Mouse (Mus musculus): ENCODE measurements around the gene Trpm1. TPM values are rescaled to one million over a fixed set of nuclear protein-coding genes. Genes with fewer than 3 reads are reported as not detected.

Trpm1 gene
- polyA plus RNA-seq, 1 experiment from 2014 or later: not detected

GRCm38 (mm10) chr7:64237747-64238146, 84.1 kb downstream of the Trpm1 start:
- no peaks in the 10 kb centered on the region for H3K9me3 ChIP-seq (replicated peaks)
- WGBS: 85% methylated on average over 8 of the region's 8 CpGs
- H3K27ac ChIP-seq (ENCODE audit: poor library complexity, severe bottlenecking): no peak overlapping the region
- no peaks in the 10 kb centered on the region for H3K4me1 ChIP-seq (replicated peaks)
- H3K4me3 ChIP-seq: no peak overlapping the region
- no peak overlapping the region for H3K9ac ChIP-seq
- H3K27me3 ChIP-seq (replicated peaks): no peaks in the 10 kb centered on the region
- no peak for ATAC-seq (ENCODE audit: insufficient number of reproducible peaks, low FRiP score)
- H3K4me2 ChIP-seq: no peak overlapping the region
- H3K36me3 ChIP-seq: no peaks in the 10 kb centered on the region

DNA sequence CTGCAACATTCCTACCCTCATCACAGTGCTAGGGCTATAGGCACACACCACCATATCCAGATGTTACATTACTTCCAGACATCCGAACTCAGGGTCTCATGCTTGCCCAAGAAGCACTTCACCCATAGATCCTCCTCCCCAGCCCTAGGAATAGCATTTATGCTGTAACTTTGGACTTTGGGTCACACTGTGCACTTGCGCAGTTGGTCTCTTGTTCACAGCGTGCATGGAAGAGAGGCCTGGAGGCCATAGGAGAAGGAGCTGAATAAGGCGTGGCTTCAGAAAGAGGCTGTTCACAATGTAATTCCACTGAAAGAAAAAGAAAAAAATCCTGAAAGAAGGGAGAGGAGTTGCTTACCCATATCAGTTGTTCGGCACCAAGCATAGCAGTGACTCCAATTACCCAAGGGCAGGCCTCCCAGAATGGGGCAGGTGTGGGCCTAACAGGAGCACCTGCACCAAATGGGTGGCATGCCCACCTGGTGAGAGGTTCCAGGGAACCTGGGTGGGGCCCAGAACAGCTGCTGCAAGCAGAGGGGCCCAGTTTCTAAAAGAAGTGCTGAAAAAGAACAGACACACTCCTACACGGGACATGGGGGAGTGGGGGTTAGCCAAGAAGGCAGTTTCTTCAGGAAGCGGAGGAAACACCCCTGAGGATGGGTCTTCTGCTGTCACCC, 84.9 kb downstream of the Trpm1 start:
- Histone ChIP-seq H3K27me3 (replicated peaks) (no peaks in the 10 kb centered on the region), H3K4me3 (no peak overlapping the region), H3K4me2 (no peak overlapping the region), H3K9ac (no peak overlapping the region), H3K36me3 (no peaks in the 10 kb centered on the region), H3K27ac (ENCODE audit: poor library complexity, severe bottlenecking) (no peak overlapping the region), H3K4me1 (replicated peaks) (no peaks in the 10 kb centered on the region), H3K9me3 (replicated peaks) (no peaks in the 10 kb centered on the region)
- WGBS: 81% methylated on average over 7 of the region's 7 CpGs
- ATAC-seq (ENCODE audit: insufficient number of reproducible peaks, low FRiP score): no peak

DNA sequence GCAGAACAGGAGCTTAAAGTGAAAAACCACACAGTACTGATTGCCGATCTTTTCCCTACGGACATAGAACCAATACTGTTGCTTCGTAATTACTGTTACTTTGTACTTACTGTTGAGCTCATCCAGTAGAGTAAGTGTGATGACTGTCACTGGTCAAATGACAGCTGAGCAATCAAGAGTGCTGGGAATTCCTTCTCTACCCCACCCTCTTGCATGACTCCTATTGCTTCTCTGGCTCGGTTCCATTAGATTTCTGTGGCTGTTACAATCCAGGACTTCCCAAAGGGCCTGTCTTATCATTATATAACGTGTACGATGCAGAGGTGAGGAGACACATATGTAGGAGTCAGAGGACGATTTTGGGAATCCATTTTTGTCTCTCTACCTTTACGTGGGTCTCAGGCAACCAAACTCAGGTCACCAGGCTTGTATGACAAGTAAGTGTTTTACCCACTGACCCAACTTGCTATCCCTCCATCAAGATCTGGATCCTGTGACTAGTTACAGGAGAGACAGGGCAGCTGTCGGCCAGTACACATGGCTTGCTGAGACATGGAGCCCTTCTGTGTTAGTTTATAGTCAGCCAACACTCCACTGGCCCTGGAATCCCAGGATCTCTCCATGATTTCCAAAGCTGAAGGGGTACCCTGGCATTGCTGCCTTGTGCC, 85.6 kb downstream of the Trpm1 start:
- no peak for ATAC-seq (ENCODE audit: insufficient number of reproducible peaks, low FRiP score)
- H3K4me3 ChIP-seq: no peak overlapping the region
- no peaks in the 10 kb centered on the region for H3K27me3 ChIP-seq (replicated peaks)
- no peaks in the 10 kb centered on the region for H3K36me3 ChIP-seq
- H3K4me2 ChIP-seq: no peak overlapping the region
- H3K9me3 ChIP-seq (replicated peaks): no peaks in the 10 kb centered on the region
- no peak overlapping the region for H3K27ac ChIP-seq (ENCODE audit: poor library complexity, severe bottlenecking)
- no peak overlapping the region for H3K9ac ChIP-seq
- WGBS: 72% methylated on average over 9 of the region's 9 CpGs
- H3K4me1 ChIP-seq (replicated peaks): no peaks in the 10 kb centered on the region

- WGBS: 72% methylated on average over 4 of the region's 4 CpGs
Observed at GRCm38 (mm10) chr7:64239806-64240315, 86.2 kb downstream of the Trpm1 start.

DNA sequence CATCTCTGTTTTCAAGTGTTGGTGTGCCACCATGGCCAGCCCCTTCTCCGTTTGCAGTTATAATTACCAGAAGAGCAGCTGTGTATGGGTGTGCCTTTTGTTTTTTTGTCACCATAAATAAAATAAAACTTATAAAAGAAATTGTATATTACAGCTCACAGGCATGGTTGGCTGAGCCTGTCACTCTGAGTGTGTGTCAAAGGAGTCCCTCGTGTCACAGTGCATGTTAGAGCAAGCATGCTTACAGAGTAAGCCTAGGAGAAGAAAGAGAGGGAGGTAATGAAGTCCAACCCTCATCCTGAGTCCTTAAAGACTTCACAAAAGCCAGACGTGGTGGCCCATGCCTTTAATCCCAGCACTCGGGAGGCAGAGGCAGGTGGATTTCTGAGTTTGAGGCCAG, 88.8 kb downstream of the Trpm1 start:
- no peaks in the 10 kb centered on the region for H3K9me3 ChIP-seq (replicated peaks)
- no peak for ATAC-seq (ENCODE audit: insufficient number of reproducible peaks, low FRiP score)
- H3K27me3 ChIP-seq (replicated peaks): no peaks in the 10 kb centered on the region
- H3K36me3 ChIP-seq: no peaks in the 10 kb centered on the region
- H3K9ac ChIP-seq: no peak overlapping the region
- no peak overlapping the region for H3K4me2 ChIP-seq
- 78% methylated on average over 4 of the region's 4 CpGs for WGBS
- no peak overlapping the region for H3K27ac ChIP-seq (ENCODE audit: poor library complexity, severe bottlenecking)
- no peak overlapping the region for H3K4me3 ChIP-seq
- H3K4me1 ChIP-seq (replicated peaks): no peaks in the 10 kb centered on the region

More at GRCm38 (mm10) chr7:64239806-64240315, 86.2 kb downstream of the Trpm1 start:
- H3K4me2 ChIP-seq: no peak overlapping the region
- no peak overlapping the region for H3K4me3 ChIP-seq
- H3K4me1 ChIP-seq (replicated peaks): no peaks in the 10 kb centered on the region
- H3K27ac ChIP-seq (ENCODE audit: poor library complexity, severe bottlenecking): no peak overlapping the region
- no peak overlapping the region for H3K9ac ChIP-seq
- H3K36me3 ChIP-seq: no peaks in the 10 kb centered on the region
- ATAC-seq (ENCODE audit: insufficient number of reproducible peaks, low FRiP score): no peak
- no peaks in the 10 kb centered on the region for H3K27me3 ChIP-seq (replicated peaks)
- H3K9me3 ChIP-seq (replicated peaks): no peaks in the 10 kb centered on the region

- Histone ChIP-seq H3K4me1 (replicated peaks) (peaks cover 2% of the 10 kb centered on the region; the same call in 1 of the 2 replicates), H3K27me3 (replicated peaks) (no peaks in the 10 kb centered on the region), H3K27ac (ENCODE audit: poor library complexity, severe bottlenecking) (no peak overlapping the region), H3K4me3 (no peak overlapping the region), H3K4me2 (no peak overlapping the region), H3K9me3 (replicated peaks) (no peaks in the 10 kb centered on the region), H3K9ac (no peak overlapping the region), H3K36me3 (no peaks in the 10 kb centered on the region)
- ATAC-seq (ENCODE audit: insufficient number of reproducible peaks, low FRiP score): no peak
- 84% methylated on average over 6 of the region's 6 CpGs for WGBS
Observed at GRCm38 (mm10) chr7:64244371-64244770, 90.7 kb downstream of the Trpm1 start.

DNA sequence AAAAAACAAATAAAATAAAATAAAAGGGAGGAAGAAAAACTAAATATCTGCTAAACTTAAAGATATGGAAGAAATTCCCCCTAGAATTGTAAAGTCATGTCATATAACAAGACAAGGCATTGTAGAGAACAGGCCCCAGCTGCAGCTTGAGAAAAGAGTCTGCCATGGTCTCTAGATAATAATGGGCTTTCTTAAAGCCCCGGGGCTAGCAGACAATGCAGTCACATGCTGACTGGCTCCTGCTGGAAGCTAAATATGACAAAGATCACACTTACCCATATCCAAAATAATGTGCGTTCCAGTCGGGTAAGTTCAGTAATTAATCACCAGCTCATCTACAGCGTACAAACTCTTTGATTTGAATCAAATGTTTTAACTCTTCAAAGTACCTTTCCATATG, 93.1 kb downstream of the Trpm1 start:
- no peak for ATAC-seq (ENCODE audit: insufficient number of reproducible peaks, low FRiP score)
- Histone ChIP-seq H3K4me3 (no peak overlapping the region), H3K27me3 (replicated peaks) (no peaks in the 10 kb centered on the region), H3K4me2 (no peak overlapping the region), H3K36me3 (no peaks in the 10 kb centered on the region), H3K9me3 (replicated peaks) (no peaks in the 10 kb centered on the region), H3K27ac (ENCODE audit: poor library complexity, severe bottlenecking) (no peak overlapping the region), H3K9ac (no peak overlapping the region), H3K4me1 (replicated peaks) (peaks cover 8% of the 10 kb centered on the region; the same call in 1 of the 2 replicates)
- WGBS: 84% methylated on average over 4 of the region's 4 CpGs

DNA sequence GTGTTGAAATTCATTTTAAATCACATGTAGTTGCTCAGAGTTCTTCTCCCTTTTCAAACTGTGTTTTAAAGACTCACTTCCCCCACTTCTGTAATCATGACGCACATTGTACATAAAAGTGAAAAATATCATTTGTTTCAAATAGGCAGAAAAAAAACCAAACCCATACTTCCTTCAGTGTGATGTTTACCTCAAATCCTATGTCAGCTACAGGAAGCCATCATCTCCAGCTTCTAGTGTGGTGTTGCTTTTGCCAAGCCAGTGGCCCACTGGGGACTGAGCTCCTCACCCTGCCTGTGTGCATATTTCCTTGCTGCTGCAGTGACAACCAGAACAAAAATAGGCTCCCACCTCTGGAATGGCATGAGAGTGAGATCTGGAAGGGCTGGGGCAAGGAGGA, 94.7 kb downstream of the Trpm1 start:
- H3K4me3 ChIP-seq: no peak overlapping the region
- no peak overlapping the region for H3K9ac ChIP-seq
- no peaks in the 10 kb centered on the region for H3K36me3 ChIP-seq
- no peaks in the 10 kb centered on the region for H3K27me3 ChIP-seq (replicated peaks)
- H3K9me3 ChIP-seq (replicated peaks): no peaks in the 10 kb centered on the region
- peaks cover 8% of the 10 kb centered on the region; the same call in 1 of the 2 replicates for H3K4me1 ChIP-seq (replicated peaks)
- 85% methylated on average over 1 of the region's 1 CpGs for whole genome bisulfite sequencing
- no peak for ATAC-seq (ENCODE audit: insufficient number of reproducible peaks, low FRiP score)
- H3K27ac ChIP-seq (ENCODE audit: poor library complexity, severe bottlenecking): no peak overlapping the region
- H3K4me2 ChIP-seq: no peak overlapping the region

- 37% methylated on average over 4 of the region's 4 CpGs for WGBS
Observed at GRCm38 (mm10) chr7:64249715-64250114, 96.1 kb downstream of the Trpm1 start.

DNA sequence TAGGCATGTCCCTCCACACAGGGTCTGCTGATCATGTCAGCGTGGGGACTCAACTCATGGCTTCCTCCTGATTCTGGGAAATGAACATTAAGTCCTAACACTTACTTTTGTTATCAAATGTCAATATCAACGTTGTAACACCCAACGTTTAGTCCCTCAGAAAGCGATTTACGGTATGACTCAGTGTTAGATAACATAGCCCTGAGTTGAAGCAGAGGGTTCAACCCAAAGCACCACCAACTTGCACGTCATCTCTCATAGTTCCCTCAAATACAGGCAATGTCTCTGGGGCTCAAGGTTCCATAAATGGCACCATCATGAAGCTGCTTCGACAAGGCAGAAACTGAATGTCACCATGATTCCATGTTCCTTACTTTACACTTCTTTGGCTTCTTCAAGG, 96.8 kb downstream of the Trpm1 start:
- no peak for ATAC-seq (ENCODE audit: insufficient number of reproducible peaks, low FRiP score)
- WGBS: 75% methylated on average over 7 of the region's 7 CpGs

More at GRCm38 (mm10) chr7:64249715-64250114, 96.1 kb downstream of the Trpm1 start:
- Histone ChIP-seq H3K27me3 (replicated peaks) (no peaks in the 10 kb centered on the region), H3K36me3 (no peaks in the 10 kb centered on the region), H3K9ac (no peak overlapping the region), H3K4me3 (no peak overlapping the region), H3K9me3 (replicated peaks) (no peaks in the 10 kb centered on the region), H3K4me1 (replicated peaks) (peaks cover 8% of the 10 kb centered on the region; the same call in 1 of the 2 replicates), H3K27ac (ENCODE audit: poor library complexity, severe bottlenecking) (no peak overlapping the region), H3K4me2 (no peak overlapping the region)
- no peak for ATAC-seq (ENCODE audit: insufficient number of reproducible peaks, low FRiP score)

DNA sequence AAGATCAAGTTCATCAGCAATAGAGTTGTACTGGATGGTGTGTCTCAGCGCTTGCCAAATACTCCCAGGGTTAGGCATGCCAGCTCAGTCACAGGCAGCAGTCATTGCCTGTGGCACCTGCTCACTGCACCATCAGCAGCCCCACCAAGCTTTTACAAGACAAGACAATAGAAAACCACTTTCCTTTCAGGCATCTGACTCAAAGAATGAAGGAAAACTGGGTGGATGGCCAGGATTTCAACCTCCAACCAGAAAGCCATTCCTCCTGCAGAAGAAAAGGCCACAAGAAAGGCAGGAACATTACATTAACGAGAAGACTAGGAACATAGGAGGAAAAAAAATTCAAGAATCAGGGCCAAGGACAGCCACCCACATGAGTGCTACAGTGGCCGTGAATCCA, 100.1 kb downstream of the Trpm1 start:
- Histone ChIP-seq H3K27me3 (replicated peaks) (no peaks in the 10 kb centered on the region), H3K9ac (no peak overlapping the region), H3K4me2 (no peak overlapping the region), H3K36me3 (no peaks in the 10 kb centered on the region), H3K4me3 (no peak overlapping the region), H3K4me1 (replicated peaks) (peaks cover 8% of the 10 kb centered on the region; the same call in 1 of the 2 replicates), H3K27ac (ENCODE audit: poor library complexity, severe bottlenecking) (no peak overlapping the region), H3K9me3 (replicated peaks) (no peaks in the 10 kb centered on the region)
- 80% methylated on average over 3 of the region's 3 CpGs for WGBS
- ATAC-seq (ENCODE audit: insufficient number of reproducible peaks, low FRiP score): no peak

More for the DNA sequence above, 96.8 kb downstream of the Trpm1 start:
- Histone ChIP-seq H3K9me3 (replicated peaks) (no peaks in the 10 kb centered on the region), H3K4me2 (no peak overlapping the region), H3K4me1 (replicated peaks) (peaks cover 8% of the 10 kb centered on the region; the same call in 1 of the 2 replicates), H3K36me3 (no peaks in the 10 kb centered on the region), H3K4me3 (no peak overlapping the region), H3K9ac (no peak overlapping the region), H3K27ac (ENCODE audit: poor library complexity, severe bottlenecking) (no peak overlapping the region; the same call in 1 of the 2 replicates), H3K27me3 (replicated peaks) (no peaks in the 10 kb centered on the region)
